Comparison of ENCODE assay signal across 8 mouse cellular contexts in the genomic region with DNA sequence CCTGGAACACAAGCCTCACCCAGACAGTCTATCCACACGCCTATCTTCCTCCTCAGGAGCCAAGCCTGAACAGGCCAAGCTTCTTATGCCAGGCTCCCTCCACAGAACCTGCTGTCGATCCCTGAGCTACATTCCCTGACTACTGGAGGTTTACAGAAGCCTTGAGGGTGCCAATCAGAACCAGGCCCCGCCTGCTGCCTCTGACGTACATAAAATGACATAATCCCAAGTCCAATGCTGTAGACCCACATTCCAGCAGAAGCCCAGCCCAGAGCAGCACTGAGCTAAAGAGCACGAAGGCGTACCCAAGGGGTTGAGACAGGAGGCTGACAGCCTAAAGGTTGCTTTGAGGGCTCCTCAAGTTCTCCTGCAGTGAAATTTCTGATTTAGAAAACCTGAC. TPM values are rescaled to one million over a fixed set of nuclear protein-coding genes. Genes with fewer than 3 reads are reported as not detected.
DNase-seq lines count a peak whose midpoint lies in the region; ATAC-seq lines count a peak whose summit lies in the region.

No protein-coding gene starts in this region.

- DNase-seq in midbrain, embryonic 10.5 days (ENCODE audit: low spot score): no peak
- DNase-seq in midbrain, embryonic 11.5 days (ENCODE audit: low spot score, missing footprints): no peak
- DNase-seq in layer of hippocampus, adult 11-12 months (ENCODE audit: low spot score): peak; percentile 83
- DNase-seq in lung, adult 18-20 months: peak; percentile 94 to 96
- DNase-seq in skeletal muscle tissue, adult 2 months (ENCODE audit: low read depth, low spot score): peak; percentile 78

- no peaks in the 10 kb centered on the region for H3K27me3 ChIP-seq in midbrain, embryonic 10.5 days (ENCODE audit: low read depth, poor library complexity, severe bottlenecking)
- no peaks in the 10 kb centered on the region for H3K27me3 ChIP-seq in midbrain, embryonic 11.5 days (ENCODE audit: control insufficient read depth, insufficient read depth, low read length)
- H3K27me3 ChIP-seq in embryonic facial prominence, embryonic 15.5 days: no peaks in the 10 kb centered on the region
- H3K27me3 ChIP-seq in heart, embryonic 15.5 days: no peaks in the 10 kb centered on the region

- H3K4me1 ChIP-seq in midbrain, embryonic 10.5 days: peaks cover 98% of the 10 kb centered on the region
- peaks cover 66% of the 10 kb centered on the region for H3K4me1 ChIP-seq in midbrain, embryonic 11.5 days (ENCODE audit: control insufficient read depth, insufficient read depth, low read length)
- peaks cover 87% of the 10 kb centered on the region for H3K4me1 ChIP-seq in embryonic facial prominence, embryonic 15.5 days
- H3K4me1 ChIP-seq in heart, embryonic 15.5 days (replicated peaks): peaks cover 91% of the 10 kb centered on the region

- H3K9ac ChIP-seq in midbrain, embryonic 11.5 days (ENCODE audit: low read length): no peak overlapping the region
- no peak overlapping the region for H3K9ac ChIP-seq in embryonic facial prominence, embryonic 15.5 days
- 0 out of 2 replicates have a peak overlapping the region, but pooled peaks have one; percentile 14 for H3K9ac ChIP-seq in heart, embryonic 15.5 days

- peak overlapping the region; percentile 92 for H3K27ac ChIP-seq in midbrain, embryonic 10.5 days (replicated peaks)
- H3K27ac ChIP-seq in midbrain, embryonic 11.5 days (ENCODE audit: low read depth, low read length): no peak overlapping the region
- peak overlapping the region; percentile 90 for H3K27ac ChIP-seq in embryonic facial prominence, embryonic 15.5 days (replicated peaks)
- H3K27ac ChIP-seq in heart, embryonic 15.5 days: peak overlapping the region; percentile 70

- WGBS in midbrain, embryonic 10.5 days: 73% methylated on average over 6 of the region's 6 CpGs
- WGBS in midbrain, embryonic 11.5 days: 67% methylated on average over 6 of the region's 6 CpGs
- WGBS in embryonic facial prominence, embryonic 15.5 days: 40% methylated on average over 6 of the region's 6 CpGs
- WGBS in heart, embryonic 15.5 days: 32% methylated on average over 6 of the region's 6 CpGs

- peaks cover 34% of the 10 kb centered on the region for H3K36me3 ChIP-seq in midbrain, embryonic 10.5 days
- H3K36me3 ChIP-seq in midbrain, embryonic 11.5 days (ENCODE audit: control insufficient read depth, insufficient read depth, low read length): no peaks in the 10 kb centered on the region
- H3K36me3 ChIP-seq in embryonic facial prominence, embryonic 15.5 days: peaks cover 18% of the 10 kb centered on the region
- peaks cover under 1% of the 10 kb centered on the region; the same call in 1 of the 2 replicates for H3K36me3 ChIP-seq in heart, embryonic 15.5 days

- no peak overlapping the region for H3K4me3 ChIP-seq in midbrain, embryonic 10.5 days
- H3K4me3 ChIP-seq in midbrain, embryonic 11.5 days (ENCODE audit: low read depth, low read length): no peak overlapping the region
- H3K4me3 ChIP-seq in embryonic facial prominence, embryonic 15.5 days (replicated peaks): no peak overlapping the region
- H3K4me3 ChIP-seq in heart, embryonic 15.5 days: no peak overlapping the region

- no peak overlapping the region for H3K4me2 ChIP-seq in midbrain, embryonic 11.5 days
- no peak overlapping the region for H3K4me2 ChIP-seq in embryonic facial prominence, embryonic 15.5 days (replicated peaks)
- H3K4me2 ChIP-seq in heart, embryonic 15.5 days: peak overlapping the region; percentile 11; the same call in 1 of the 2 replicates

- H3K9me3 ChIP-seq in midbrain, embryonic 10.5 days (replicated peaks): no peaks in the 10 kb centered on the region
- H3K9me3 ChIP-seq in midbrain, embryonic 11.5 days (ENCODE audit: control insufficient read depth, low read length): no peaks in the 10 kb centered on the region
- H3K9me3 ChIP-seq in embryonic facial prominence, embryonic 15.5 days (replicated peaks): no peaks in the 10 kb centered on the region
- H3K9me3 ChIP-seq in heart, embryonic 15.5 days (replicated peaks): no peaks in the 10 kb centered on the region

- no peak for ATAC-seq in midbrain, embryonic 11.5 days (ENCODE audit: low FRiP score)
- ATAC-seq in embryonic facial prominence, embryonic 15.5 days (ENCODE audit: insufficient number of reproducible peaks, low FRiP score, low TSS enrichment, low read depth): peak; percentile 56
- peak; percentile 48 for ATAC-seq in heart, embryonic 15.5 days (replicated peaks; ENCODE audit: insufficient number of reproducible peaks, insufficient read depth, low FRiP score, low read depth)
- no peak for ATAC-seq in megakaryocyte, adult 5-6 weeks (ENCODE audit: poor library complexity, severe bottlenecking)

RNA-seq across cellular contexts. Expression of a gene that starts 6.0 kb away (rescaled TPM):
- polyA plus RNA-seq in midbrain, embryonic 10.5 days (2016; fragmentation: Nextera tagmentation; extraction: Ambion mirVana): 32.8 and 36.2 TPM in 2 replicates
- polyA plus RNA-seq in midbrain, embryonic 11.5 days (2014; fragmentation: Nextera tagmentation; extraction: Ambion mirVana): 20.5 and 21.9 TPM in 2 replicates
- polyA plus RNA-seq in embryonic facial prominence, embryonic 15.5 days (2015; fragmentation: Nextera tagmentation; extraction: Ambion mirVana): 30.6 and 33.9 TPM in 2 replicates
- 15.8 and 20.9 TPM in 2 replicates for polyA plus RNA-seq in heart, embryonic 15.5 days (2015; fragmentation: Nextera tagmentation; extraction: Ambion mirVana)
- total RNA-seq in megakaryocyte, adult 5-6 weeks (2015): 3.5 and 4.1 TPM in 2 replicates
- 3.2 and 4.3 TPM in 2 replicates for total RNA-seq in megakaryocyte, adult 5-6 weeks (2017)

RNA-seq across cellular contexts. Expression of a gene that starts 26.8 kb away (rescaled TPM):
- polyA plus RNA-seq in midbrain, embryonic 10.5 days (2016; fragmentation: Nextera tagmentation; extraction: Ambion mirVana): 58.3 and 70.5 TPM in 2 replicates
- polyA plus RNA-seq in midbrain, embryonic 11.5 days (2014; fragmentation: Nextera tagmentation; extraction: Ambion mirVana): 34.5 and 37.1 TPM in 2 replicates
- 34.0 and 34.6 TPM in 2 replicates for polyA plus RNA-seq in embryonic facial prominence, embryonic 15.5 days (2015; fragmentation: Nextera tagmentation; extraction: Ambion mirVana)
- polyA plus RNA-seq in heart, embryonic 15.5 days (2015; fragmentation: Nextera tagmentation; extraction: Ambion mirVana): 5.7 and 9.7 TPM in 2 replicates
- total RNA-seq in megakaryocyte, adult 5-6 weeks (2015): not detected in 2 replicates
- 0.04 TPM in 1 of 2 replicates, not detected in the other for total RNA-seq in megakaryocyte, adult 5-6 weeks (2017)

RNA-seq across cellular contexts. Expression of a gene that starts 32.5 kb away (rescaled TPM):
- 12.8 and 15.1 TPM in 2 replicates for polyA plus RNA-seq in midbrain, embryonic 10.5 days (2016; fragmentation: Nextera tagmentation; extraction: Ambion mirVana)
- polyA plus RNA-seq in midbrain, embryonic 11.5 days (2014; fragmentation: Nextera tagmentation; extraction: Ambion mirVana): 9.2 and 9.5 TPM in 2 replicates
- 14.5 and 18.4 TPM in 2 replicates for polyA plus RNA-seq in embryonic facial prominence, embryonic 15.5 days (2015; fragmentation: Nextera tagmentation; extraction: Ambion mirVana)
- polyA plus RNA-seq in heart, embryonic 15.5 days (2015; fragmentation: Nextera tagmentation; extraction: Ambion mirVana): 6.9 and 11.6 TPM in 2 replicates
- 82.5 and 84.8 TPM in 2 replicates for total RNA-seq in megakaryocyte, adult 5-6 weeks (2015)
- total RNA-seq in megakaryocyte, adult 5-6 weeks (2017): 28.7 and 42.0 TPM in 2 replicates

RNA-seq across cellular contexts. Expression of a gene that starts 45.5 kb away (rescaled TPM):
- 4.1 and 5.2 TPM in 2 replicates for polyA plus RNA-seq in midbrain, embryonic 10.5 days (2016; fragmentation: Nextera tagmentation; extraction: Ambion mirVana)
- polyA plus RNA-seq in midbrain, embryonic 11.5 days (2014; fragmentation: Nextera tagmentation; extraction: Ambion mirVana): 1.5 and 2.0 TPM in 2 replicates
- 3.4 and 6.3 TPM in 2 replicates for polyA plus RNA-seq in embryonic facial prominence, embryonic 15.5 days (2015; fragmentation: Nextera tagmentation; extraction: Ambion mirVana)
- 1.2 and 1.7 TPM in 2 replicates for polyA plus RNA-seq in heart, embryonic 15.5 days (2015; fragmentation: Nextera tagmentation; extraction: Ambion mirVana)
- total RNA-seq in megakaryocyte, adult 5-6 weeks (2015): 2.6 and 3.5 TPM in 2 replicates
- 1.5 and 3.1 TPM in 2 replicates for total RNA-seq in megakaryocyte, adult 5-6 weeks (2017)

RNA-seq across cellular contexts. Expression of a gene that starts 53.2 kb away (rescaled TPM):
- 16.2 and 25.6 TPM in 2 replicates for polyA plus RNA-seq in midbrain, embryonic 10.5 days (2016; fragmentation: Nextera tagmentation; extraction: Ambion mirVana)
- 8.9 and 10.6 TPM in 2 replicates for polyA plus RNA-seq in midbrain, embryonic 11.5 days (2014; fragmentation: Nextera tagmentation; extraction: Ambion mirVana)
- 22.5 and 23.6 TPM in 2 replicates for polyA plus RNA-seq in embryonic facial prominence, embryonic 15.5 days (2015; fragmentation: Nextera tagmentation; extraction: Ambion mirVana)
- polyA plus RNA-seq in heart, embryonic 15.5 days (2015; fragmentation: Nextera tagmentation; extraction: Ambion mirVana): 1.6 and 3.4 TPM in 2 replicates
- total RNA-seq in megakaryocyte, adult 5-6 weeks (2015): not detected in 2 replicates
- total RNA-seq in megakaryocyte, adult 5-6 weeks (2017): not detected in 2 replicates

Comparison
In these comparisons a context has a peak if more than half of its experiments do, and no peak if none do; other contexts are left out.
1. DNase-seq: peak in layer of hippocampus, adult 11-12 months (single experiment), lung, adult 18-20 months (2 of 2) and skeletal muscle tissue, adult 2 months (single experiment); none in midbrain, embryonic 10.5 days (single experiment) and midbrain, embryonic 11.5 days (single experiment).
2. ATAC-seq: peak in embryonic facial prominence, embryonic 15.5 days (single experiment) and heart, embryonic 15.5 days (single experiment); none in midbrain, embryonic 11.5 days (single experiment) and megakaryocyte, adult 5-6 weeks (single experiment).